Mouse (Mus musculus): ENCODE measurements around the gene Ly86. TPM values are rescaled to one million over a fixed set of nuclear protein-coding genes. Genes with fewer than 3 reads are reported as not detected.

The Ly86 gene
- total RNA-seq, 2 experiments from 2014 or later: 22.2 to 34.8 TPM

DNA sequence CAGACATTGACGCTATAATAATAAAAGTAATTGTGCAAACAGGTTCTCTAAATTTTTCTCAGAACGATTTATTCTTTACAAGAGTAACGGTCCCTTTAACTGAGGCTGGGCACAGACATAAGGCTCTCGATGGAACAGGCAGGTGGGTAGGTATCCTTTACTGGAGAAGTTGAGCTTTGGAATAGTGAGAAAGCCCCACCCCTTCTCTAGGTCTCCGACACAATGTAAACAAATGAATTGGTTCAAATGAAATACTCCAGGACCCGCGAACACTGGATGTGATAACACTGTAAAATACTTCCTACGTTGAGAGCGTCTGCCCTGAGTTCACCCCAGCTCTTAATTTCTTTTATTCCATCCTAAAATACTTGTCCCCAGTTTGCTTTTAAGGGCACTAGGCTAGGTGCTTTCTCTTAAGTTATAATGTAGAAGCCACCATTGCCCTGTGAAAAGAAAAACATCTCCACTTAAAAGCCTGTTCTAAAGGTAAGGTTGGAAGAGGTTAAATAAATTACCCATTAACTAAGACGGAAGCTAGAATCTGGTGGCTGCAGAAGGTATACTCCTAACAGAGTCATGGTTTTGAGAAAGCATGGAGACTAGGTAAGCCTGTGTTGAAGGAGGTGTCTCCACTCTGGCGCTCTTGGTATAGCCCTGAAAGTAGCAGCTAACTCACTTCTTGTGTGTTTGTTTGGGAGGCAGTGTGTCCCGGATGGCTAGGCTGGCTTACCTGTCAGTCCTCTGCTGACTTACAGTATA is 81.7 kb downstream of the Ly86 start:
- no peak for ATAC-seq (replicated peaks; ENCODE audit: low FRiP score, poor library complexity, severe bottlenecking)

DNA sequence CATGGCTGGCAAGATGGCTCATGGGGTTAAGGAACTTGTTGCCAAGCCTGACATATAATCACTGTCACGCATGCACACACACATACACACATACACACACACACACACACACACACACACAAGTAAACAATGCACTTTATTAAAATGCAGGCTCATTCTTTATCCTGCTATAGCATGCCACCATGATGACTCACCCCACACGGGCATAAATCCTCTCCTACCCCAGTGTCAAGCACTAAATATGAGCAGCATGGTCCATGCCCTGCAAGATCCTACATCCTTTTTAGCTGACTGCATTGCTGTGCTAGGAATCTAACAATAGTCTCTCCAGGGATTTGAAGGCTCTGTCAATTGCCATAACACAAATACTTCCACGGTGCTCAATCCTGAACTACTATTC is 83.5 kb downstream of the Ly86 start:
- ATAC-seq (replicated peaks; ENCODE audit: low FRiP score, poor library complexity, severe bottlenecking): no peak

DNA sequence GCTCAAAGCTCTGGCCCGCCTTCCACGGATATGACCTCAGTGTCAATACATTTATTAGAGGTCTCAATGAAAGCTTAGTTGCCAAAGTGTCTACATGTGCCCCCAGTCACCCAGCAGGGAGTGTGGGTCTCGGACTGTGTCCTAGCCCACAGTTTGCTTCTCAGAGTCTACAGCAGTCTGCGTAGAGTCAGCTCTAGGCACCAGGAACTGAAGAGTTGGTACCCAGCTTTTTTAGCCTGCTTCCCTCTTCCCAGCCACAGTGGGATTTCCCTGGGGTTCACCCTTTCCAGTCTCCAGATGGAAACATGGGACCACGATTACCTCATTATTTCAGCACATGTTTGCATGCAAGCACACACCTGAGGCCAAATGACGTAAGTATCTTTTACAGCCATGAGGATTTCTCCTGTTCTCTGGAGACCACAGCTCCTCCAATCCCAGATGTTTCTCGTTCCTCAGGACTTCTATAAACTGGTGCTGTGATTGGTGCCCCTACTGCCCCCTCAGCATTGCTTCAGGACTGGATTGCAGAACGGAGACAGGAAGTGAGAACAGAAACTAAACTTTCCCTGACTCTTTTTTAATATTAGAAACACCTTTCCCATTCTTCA is 84.8 kb downstream of the Ly86 start:
- no peak for ATAC-seq (replicated peaks; ENCODE audit: low FRiP score, poor library complexity, severe bottlenecking)

DNA sequence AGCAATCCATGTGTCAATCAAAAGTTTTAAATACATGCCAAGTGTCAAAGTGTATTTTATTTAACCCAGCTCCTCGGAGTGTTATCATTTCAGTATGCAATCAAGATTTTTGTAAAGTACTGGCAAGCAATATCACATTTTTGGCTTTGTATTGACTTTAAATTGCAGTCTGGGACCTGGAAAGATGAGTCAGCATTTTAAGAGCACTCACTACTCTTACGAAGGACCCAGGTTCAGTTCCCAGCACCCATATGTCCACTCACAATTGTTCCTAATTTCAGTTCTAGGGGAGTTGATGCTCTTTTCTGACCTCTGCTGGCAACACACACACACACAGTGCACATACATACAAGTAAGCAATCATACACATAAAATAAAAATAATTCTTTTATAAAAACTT is 86.7 kb downstream of the Ly86 start:
- no peak for ATAC-seq (replicated peaks; ENCODE audit: low FRiP score, poor library complexity, severe bottlenecking)

DNA sequence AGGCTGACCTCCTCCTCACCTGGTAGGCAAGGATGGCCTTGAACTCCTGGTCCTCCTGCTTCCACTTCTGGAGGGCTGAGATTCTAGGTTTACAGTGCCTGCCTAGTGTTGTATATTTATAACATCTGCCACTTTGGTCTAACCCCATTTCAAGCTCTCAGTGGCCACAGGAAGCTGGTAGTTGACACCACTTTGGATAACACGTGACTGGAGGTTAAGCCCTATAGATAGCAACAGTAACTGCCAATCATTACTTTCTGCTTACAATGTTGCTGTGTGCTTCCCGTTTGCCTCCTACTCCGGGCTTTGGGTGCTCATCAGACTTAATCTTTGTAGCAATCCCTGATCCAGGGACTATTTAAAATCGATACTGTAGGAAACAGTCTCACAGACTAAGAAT is 87.6 kb downstream of the Ly86 start:
- ATAC-seq (replicated peaks; ENCODE audit: low FRiP score, poor library complexity, severe bottlenecking): no peak

DNA sequence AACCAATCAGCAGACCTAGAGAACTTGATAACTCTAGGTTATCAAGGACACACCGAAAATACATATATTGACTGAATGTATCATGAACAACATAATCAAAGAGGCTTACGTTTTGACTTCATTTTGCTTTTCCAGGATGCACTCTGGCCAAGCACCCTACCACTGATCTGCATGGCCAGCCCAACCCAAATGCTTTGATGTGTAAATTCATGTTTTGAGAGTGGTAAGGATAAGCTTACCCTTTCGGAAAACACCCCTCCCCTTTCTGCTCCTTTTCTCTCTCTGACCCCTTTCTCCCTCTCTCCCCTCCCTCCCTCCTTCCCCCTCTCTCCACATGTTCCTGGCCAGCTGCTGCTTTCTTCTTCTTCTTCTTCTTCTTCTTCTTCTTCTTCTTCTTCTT is 88.1 kb downstream of the Ly86 start:
- ATAC-seq (replicated peaks; ENCODE audit: low FRiP score, poor library complexity, severe bottlenecking): no peak

DNA sequence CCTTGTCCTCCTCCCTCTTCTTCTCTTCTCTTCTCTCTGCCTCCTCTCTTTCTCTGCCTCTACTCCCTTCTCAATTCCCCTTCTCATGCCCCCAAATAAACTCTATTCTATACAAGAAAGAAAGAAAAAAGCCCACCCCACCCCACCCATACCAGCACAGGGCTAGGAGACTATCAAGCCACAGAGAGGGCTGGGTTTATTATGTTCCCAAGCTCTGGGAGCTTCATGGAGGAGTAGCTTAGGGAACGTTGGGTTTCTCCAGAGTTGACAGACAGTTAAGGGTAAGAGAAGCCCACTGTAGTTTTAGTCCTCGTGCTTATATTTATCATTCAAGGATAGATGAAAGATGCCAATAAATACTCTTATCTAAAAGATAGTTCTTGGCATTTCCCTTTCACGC is 88.7 kb downstream of the Ly86 start:
- no peak for ATAC-seq (replicated peaks; ENCODE audit: low FRiP score, poor library complexity, severe bottlenecking)

DNA sequence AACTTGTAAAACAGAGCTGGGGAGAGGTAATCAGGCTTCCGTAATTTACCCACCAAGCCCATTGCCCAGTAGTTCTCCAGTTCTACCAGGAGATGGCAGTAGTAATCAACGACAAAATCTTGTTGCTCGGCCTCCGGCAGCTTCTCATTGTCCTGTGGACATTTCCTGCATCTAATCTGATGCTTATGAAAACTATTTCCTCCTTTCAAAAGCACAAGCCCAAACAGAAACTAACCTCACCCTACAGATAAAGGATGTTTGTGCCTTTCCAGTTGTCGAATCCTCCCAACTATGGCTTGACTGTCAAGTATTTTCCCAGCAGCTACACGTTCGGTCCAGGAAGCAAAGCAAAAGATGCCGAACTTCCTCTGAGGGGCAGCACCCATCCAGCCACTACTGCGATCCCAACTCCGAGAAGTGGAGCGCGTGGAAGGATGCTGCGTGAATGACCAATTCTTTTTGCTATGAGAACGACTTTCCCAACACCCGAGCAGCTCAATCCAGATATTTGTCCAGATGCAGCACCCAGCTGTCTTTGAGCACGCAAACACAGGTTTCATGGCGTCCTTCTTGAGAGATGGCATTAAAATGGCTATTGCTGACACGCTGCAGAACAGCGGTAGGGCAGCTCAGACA is 89.2 kb downstream of the Ly86 start:
- no peak for ATAC-seq (replicated peaks; ENCODE audit: low FRiP score, poor library complexity, severe bottlenecking)

DNA sequence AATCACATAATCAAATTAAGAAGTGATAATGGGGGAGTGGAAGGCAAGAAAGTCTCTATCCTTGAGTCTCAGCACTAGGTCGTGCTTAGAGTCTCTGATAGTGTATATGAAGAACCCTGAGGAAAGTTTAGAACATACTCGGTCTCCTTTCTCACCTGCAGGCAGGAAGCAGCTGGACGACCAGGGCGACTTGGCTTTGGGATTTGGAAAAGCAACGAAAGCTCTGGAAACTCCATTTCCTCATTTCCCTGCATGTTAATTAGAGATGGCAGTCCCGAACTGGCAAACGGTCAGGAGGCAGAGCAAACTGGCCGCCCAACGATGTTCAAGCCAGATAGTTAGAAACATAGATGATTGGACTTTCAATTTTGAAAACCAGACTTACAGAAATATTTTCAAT is 89.8 kb downstream of the Ly86 start:
- no peak for ATAC-seq (replicated peaks; ENCODE audit: low FRiP score, poor library complexity, severe bottlenecking)

DNA sequence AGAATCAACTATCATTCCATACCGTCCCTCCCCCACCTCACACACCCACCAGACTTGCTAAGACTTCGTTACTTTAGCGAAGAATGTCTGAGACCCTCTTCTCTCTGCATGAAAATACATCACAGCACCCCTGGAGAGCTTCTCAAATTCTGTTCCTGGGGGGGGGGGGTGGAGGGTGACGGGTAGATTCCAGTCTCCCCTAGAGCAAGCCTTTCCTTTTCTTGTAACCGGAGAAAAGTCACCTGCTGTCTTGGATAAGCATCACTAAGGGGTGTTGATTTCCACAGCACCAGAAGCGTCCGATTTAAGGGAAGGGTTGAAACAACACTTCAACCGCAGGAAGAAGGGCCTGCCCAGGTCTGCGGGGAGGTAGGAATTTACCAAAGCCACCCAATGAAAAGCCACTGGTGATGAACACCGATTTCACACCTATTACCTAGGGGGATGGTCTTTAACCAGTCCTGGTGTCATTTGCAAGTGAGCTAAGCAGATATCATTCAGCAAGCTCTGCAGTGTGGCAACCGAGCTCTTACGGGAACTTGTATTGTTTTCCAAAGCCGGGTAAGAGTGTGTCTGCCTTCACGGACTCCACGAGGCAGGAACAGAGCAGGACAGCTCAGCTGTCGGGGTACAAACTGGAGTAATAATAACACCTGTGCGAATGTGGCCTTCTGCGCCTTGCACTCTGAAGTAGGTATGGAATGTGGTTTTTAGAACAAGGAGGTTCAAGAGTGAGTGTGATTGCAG is 91.4 kb downstream of the Ly86 start:
- no peak for ATAC-seq (replicated peaks; ENCODE audit: low FRiP score, poor library complexity, severe bottlenecking)

DNA sequence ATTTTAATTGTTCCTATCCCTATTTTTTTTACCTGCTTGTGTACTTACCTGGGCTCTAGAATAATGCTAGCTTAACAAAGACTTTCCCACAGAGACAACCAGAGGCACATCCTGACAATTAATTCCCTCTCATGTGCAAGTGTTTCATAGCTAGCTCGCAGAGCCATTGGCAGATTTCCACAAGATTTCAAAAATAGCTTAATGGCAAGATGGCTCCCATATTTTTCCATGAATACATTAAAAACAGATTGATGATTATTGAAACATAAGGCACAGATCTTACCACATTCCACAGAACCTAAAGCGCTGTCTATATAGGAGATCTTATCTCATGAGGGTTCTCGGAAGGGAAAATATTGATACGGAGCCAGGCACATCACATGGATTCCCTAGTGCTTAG is 93.8 kb downstream of the Ly86 start:
- ATAC-seq (replicated peaks; ENCODE audit: low FRiP score, poor library complexity, severe bottlenecking): no peak

DNA sequence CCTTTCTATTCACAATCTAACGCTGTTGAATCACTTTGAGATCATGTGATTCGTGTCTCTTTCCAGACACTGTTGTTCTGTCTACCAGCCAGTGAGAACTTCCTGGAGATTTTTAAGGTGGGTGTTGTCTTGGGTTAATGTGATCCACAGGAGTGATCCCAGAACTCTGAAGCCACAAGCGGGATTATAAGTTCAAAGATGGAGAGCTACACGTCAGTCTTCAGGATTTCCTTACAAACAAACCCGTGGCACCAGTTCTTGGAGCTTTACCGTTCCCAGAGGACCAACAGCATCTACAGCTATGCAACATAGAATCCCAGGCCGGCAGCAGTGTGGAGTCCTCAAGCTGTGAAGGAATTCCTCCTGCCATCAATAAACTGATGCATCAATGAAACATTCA is 94.5 kb downstream of the Ly86 start:
- no peak for ATAC-seq (replicated peaks; ENCODE audit: low FRiP score, poor library complexity, severe bottlenecking)

DNA sequence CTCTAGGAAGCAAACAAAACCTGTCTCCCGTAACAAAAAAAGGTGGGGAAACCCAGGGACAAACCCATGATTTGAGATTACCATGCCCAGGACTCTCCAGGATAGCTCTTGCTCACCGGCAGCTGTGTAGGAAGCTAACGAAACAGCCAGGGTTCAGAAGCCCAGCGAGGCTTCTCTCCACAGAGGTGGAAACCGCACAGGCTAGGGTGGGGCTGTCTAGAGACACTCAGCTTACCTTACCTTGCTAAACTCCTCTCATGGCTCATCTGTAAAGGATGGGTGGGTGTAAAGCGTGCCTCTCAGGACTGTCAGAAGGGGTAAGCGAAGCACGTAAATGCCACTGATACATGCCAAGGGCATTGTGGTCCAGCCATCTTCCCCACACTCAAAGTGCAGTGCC is 94.9 kb downstream of the Ly86 start:
- ATAC-seq (replicated peaks; ENCODE audit: low FRiP score, poor library complexity, severe bottlenecking): no peak

DNA sequence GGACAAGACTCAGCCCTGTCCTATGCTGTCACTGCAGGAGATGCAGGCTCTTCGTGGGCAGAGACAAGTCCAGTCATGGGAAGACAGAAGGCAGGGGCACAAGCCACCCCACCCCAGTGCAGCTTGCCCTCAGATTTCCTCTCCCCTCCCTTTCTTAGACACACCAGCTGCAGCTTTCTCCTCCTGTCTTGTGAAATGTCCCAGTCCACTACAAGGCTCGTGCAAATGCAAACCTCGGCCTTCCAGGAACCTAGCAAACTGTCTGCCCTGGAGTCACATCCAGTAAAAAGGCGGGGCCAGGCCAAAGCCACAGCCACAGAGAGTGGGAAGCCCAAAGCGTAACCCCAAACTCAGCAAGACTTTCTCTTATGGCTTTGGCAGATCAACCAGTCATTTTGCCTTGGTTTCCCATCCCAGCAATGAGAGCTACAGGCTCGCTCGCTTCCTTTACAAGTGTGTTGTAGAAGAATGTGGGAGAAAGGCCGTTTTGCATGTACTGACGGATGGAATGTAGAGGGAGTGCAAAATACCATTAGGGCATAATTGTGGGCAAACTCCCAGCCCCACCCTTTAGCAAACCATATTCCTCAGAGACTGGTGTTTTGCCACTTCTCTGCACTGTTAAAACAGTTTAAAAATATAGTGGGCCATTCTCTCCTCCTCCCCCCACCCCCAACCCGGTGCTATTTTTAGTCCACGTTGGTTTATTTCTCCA is 95.7 kb downstream of the Ly86 start:
- ATAC-seq (replicated peaks; ENCODE audit: low FRiP score, poor library complexity, severe bottlenecking): no peak

DNA sequence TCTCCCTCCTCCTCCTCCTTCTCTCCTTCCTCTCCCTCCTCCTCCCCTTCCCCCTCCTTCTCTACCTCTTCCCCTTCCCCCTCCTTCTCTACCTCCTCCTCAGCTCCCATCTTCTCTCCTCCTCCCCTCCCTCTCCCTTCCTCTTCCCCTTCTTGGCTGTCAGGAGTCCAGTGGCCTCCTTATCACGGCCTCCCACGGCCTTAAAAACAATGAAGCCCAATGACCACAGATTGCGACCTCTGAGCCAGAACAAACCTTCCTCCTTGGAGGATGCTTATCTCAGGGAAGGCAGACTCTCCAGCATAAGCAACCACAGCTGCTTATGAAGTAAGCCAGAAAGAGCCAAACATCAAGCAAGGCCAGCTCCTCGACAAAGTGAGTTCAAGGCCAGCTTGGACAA is 97.0 kb downstream of the Ly86 start:
- no peak for ATAC-seq (replicated peaks; ENCODE audit: low FRiP score, poor library complexity, severe bottlenecking)

DNA sequence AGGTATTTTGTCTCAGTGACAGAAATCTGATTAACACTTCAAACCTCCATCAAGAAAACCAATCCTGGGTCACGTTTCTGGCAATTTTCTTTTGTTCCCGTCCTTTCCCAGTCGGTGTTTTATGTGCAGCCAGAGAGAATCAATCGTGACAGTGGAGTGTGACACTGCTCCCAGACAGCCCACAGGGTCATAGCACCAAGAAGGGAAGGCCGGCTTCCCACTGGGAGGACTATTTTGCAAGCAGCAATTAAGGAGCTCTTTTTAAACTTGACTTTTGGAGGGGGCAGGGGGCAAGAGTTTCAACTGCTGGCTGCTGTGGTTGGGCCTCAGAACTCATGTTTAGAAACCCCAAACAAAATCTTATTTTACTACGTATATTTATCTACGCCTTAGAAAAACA is 97.5 kb downstream of the Ly86 start:
- ATAC-seq (replicated peaks; ENCODE audit: low FRiP score, poor library complexity, severe bottlenecking): no peak

DNA sequence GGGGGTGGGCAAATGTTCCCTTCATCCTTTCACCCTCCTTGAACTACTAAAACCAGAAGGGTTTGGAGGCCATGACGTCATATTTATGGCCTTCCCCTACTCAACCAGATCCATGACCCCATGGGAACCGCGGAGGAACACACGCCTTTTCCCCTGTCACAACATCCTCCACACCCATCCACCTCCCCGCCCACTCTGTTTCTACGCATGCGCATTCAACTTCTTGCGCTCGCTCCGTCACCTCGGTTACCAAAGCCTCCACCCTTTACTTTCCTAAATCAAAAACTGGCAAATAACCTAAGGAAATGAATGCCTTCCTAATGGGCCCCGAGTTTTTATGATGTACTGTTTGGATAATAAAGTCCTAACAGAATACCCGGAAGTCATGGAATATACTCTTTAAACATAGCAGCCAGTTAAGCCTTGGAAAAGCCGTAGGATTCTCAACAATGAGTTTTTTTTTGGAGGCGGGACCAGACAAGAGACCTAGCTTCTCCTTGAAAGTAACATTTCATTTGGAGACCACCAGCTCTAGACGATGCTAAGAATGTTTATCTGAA is 101.8 kb downstream of the Ly86 start:
- no peak for ATAC-seq (replicated peaks; ENCODE audit: low FRiP score, poor library complexity, severe bottlenecking)

DNA sequence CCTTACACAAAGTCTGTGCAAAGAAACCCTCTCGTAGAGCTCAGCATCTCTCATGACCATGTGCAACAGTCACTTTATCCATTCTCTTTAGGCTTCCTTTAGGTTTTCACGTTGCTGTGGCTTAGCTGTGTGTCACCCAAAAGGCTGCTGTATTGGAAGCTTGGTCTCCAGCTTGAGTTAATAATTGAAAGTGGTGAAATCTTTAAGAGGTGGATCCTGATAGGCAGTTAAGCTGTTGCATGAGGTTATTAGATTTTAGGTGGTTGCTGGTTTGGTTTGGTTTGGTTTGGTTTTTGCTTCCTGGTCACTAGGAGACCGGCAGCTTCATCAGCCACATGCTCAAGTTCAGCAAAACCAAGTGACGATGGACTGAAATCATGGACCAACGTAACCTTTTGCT is 106.0 kb downstream of the Ly86 start:
- ATAC-seq (replicated peaks; ENCODE audit: low FRiP score, poor library complexity, severe bottlenecking): no peak

DNA sequence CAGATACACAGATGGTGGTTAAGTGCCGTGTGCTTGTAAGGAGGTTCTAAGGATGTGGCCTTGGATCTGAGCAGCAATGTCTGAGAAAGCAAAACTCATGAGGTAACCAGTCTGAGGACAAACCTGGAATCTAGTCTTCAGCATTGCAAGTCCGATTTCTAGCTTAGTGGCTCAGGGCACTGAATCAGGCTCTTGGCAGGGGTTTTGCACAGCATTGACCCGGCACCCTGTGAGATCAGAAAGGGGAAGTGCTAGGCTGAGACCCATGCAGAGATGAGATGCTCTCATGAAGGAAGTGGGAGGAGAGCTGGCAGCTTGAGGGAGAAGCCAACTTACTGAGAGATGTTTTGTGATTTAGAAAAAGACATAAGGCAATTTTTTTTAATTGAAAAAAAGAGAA is 106.5 kb downstream of the Ly86 start:
- ATAC-seq (replicated peaks; ENCODE audit: low FRiP score, poor library complexity, severe bottlenecking): no peak

All from erythroblast, adult 5-6 weeks (primary cell).